In genomic region chr1:170868905-170869283, GRCm38 (mm10) we compare ENCODE assay signal across 8 mouse cellular contexts. TPM values are rescaled to one million over a fixed set of nuclear protein-coding genes. Genes with fewer than 3 reads are reported as not detected.
DNase-seq lines count a peak whose midpoint lies in the region; ATAC-seq and TF ChIP-seq lines count a peak whose summit lies in the region.
"Had no signal": no experiment of that assay in that cellular context is flagged by ENCODE, and none has a peak within 500 bp of the region (broad histone marks: within the 10 kb centered on the region; RNA-seq: fewer than 3 reads in every experiment).

No protein-coding gene starts in this region.

- H3K4me3 ChIP-seq in lung, adult 2 months (replicated peaks; ENCODE audit: extremely low read depth, low read depth, low read length) = peak overlapping the region; percentile 64
- peak overlapping the region; percentile 79 for H3K4me3 ChIP-seq in embryonic facial prominence, embryonic 15.5 days (replicated peaks)
- H3K4me3 ChIP-seq in limb, embryonic 10.5 days = peak overlapping the region; percentile 86
- peak overlapping the region; percentile 88 for H3K4me3 ChIP-seq in neural tube, embryonic 15.5 days (replicated peaks)

- peak overlapping the region; percentile 62 for H3K4me2 ChIP-seq in embryonic facial prominence, embryonic 15.5 days (replicated peaks)
- peak overlapping the region; percentile 76 for H3K4me2 ChIP-seq in neural tube, embryonic 15.5 days

- no peaks in the 10 kb centered on the region for H3K27me3 ChIP-seq in embryonic facial prominence, embryonic 15.5 days
- H3K27me3 ChIP-seq in limb, embryonic 10.5 days (ENCODE audit: low read depth, poor library complexity, severe bottlenecking) = no peaks in the 10 kb centered on the region
- H3K27me3 ChIP-seq in neural tube, embryonic 15.5 days (replicated peaks) = no peaks in the 10 kb centered on the region

- peaks cover 8% of the 10 kb centered on the region for H3K36me3 ChIP-seq in embryonic facial prominence, embryonic 15.5 days
- peaks cover 24% of the 10 kb centered on the region for H3K36me3 ChIP-seq in limb, embryonic 10.5 days
- H3K36me3 ChIP-seq in neural tube, embryonic 15.5 days = peaks cover 10% of the 10 kb centered on the region

- peak overlapping the region; percentile 29 for H3K9ac ChIP-seq in embryonic facial prominence, embryonic 15.5 days
- peak overlapping the region; percentile 59 for H3K9ac ChIP-seq in neural tube, embryonic 15.5 days (replicated peaks)

- H3K27ac ChIP-seq in embryonic facial prominence, embryonic 15.5 days (replicated peaks) = no peak overlapping the region
- H3K27ac ChIP-seq in limb, embryonic 10.5 days = peak overlapping the region; percentile 79
- H3K27ac ChIP-seq in neural tube, embryonic 15.5 days (replicated peaks) = peak overlapping the region; percentile 77

- TF ChIP-seq POLR2A in lung, adult 2 months (IDR thresholded peaks at IDR 0.05; ENCODE audit: borderline replicate concordance, extremely low read depth, low read depth, low read length) = no peak

- H3K9me3 ChIP-seq in embryonic facial prominence, embryonic 15.5 days (replicated peaks) = no peaks in the 10 kb centered on the region
- H3K9me3 ChIP-seq in limb, embryonic 10.5 days (replicated peaks) = no peaks in the 10 kb centered on the region
- no peaks in the 10 kb centered on the region for H3K9me3 ChIP-seq in neural tube, embryonic 15.5 days (replicated peaks)

- no peak for TF ChIP-seq CTCF in lung, adult 2 months (IDR thresholded peaks at IDR 0.05; ENCODE audit: insufficient read depth, low read length)

- peaks cover 3% of the 10 kb centered on the region for H3K4me1 ChIP-seq in lung, adult 2 months (ENCODE audit: control insufficient read depth, insufficient read depth, low read length)
- 0 out of 2 replicates have a peak, but pooled peaks cover 5% of the 10 kb centered on the region for H3K4me1 ChIP-seq in embryonic facial prominence, embryonic 15.5 days
- peaks cover 8% of the 10 kb centered on the region for H3K4me1 ChIP-seq in limb, embryonic 10.5 days
- H3K4me1 ChIP-seq in neural tube, embryonic 15.5 days = peaks cover 17% of the 10 kb centered on the region

- DNase-seq in lung, adult 2 months = no peak
- no peak for DNase-seq in lung, adult 18-20 months
- DNase-seq in limb, embryonic 10.5 days (ENCODE audit: low spot score) = no peak
- DNase-seq in layer of hippocampus, postnatal 25 days (ENCODE audit: extremely low spot score in 1 of 2, low spot score in 1 of 2) = no peak
- no peak for DNase-seq in thymus, postnatal 25 days

- no peak for ATAC-seq in embryonic facial prominence, embryonic 15.5 days (ENCODE audit: insufficient number of reproducible peaks, low FRiP score, low TSS enrichment, low read depth)
- ATAC-seq in neural tube, embryonic 15.5 days (ENCODE audit: low FRiP score) = peak; percentile 25; the same call in 1 of the 2 replicates

- WGBS in lung, adult 2 months = 13% methylated on average over 14 of the region's 14 CpGs
- 14% methylated on average over 14 of the region's 14 CpGs for WGBS in embryonic facial prominence, embryonic 15.5 days
- 21% methylated on average over 14 of the region's 14 CpGs for WGBS in limb, embryonic 10.5 days
- 18% methylated on average over 14 of the region's 14 CpGs for WGBS in neural tube, embryonic 15.5 days

RNA-seq across cellular contexts. Expression of gene Atf6, which starts 1.3 kb away (rescaled TPM):
- 13.2 and 18.8 TPM in 2 replicates for polyA plus RNA-seq in lung, adult 2 months (2012; rRNA removed)
- polyA plus RNA-seq in embryonic facial prominence, embryonic 15.5 days (2015; fragmentation: Nextera tagmentation; extraction: Ambion mirVana) = 8.9 and 9.2 TPM in 2 replicates
- 7.1 and 8.0 TPM in 2 replicates for polyA plus RNA-seq in limb, embryonic 10.5 days (2016; fragmentation: Nextera tagmentation; extraction: Ambion mirVana)
- polyA plus RNA-seq in neural tube, embryonic 15.5 days (2015; fragmentation: Nextera tagmentation; extraction: Ambion mirVana) = 7.1 and 7.2 TPM in 2 replicates
- 10 to 100 TPM; 46.6 to 49.2 TPM for total RNA-seq in layer of hippocampus, postnatal 25 days (2021)

RNA-seq across cellular contexts. Expression of gene Gm26620, which starts 16.0 kb away (rescaled TPM):
- 0.45 and 1.2 TPM in 2 replicates for polyA plus RNA-seq in lung, adult 2 months (2012; rRNA removed)
- polyA plus RNA-seq in embryonic facial prominence, embryonic 15.5 days (2015; fragmentation: Nextera tagmentation; extraction: Ambion mirVana) = 0.33 and 0.72 TPM in 2 replicates
- 0.49 and 0.58 TPM in 2 replicates for polyA plus RNA-seq in limb, embryonic 10.5 days (2016; fragmentation: Nextera tagmentation; extraction: Ambion mirVana)
- 0.36 and 0.91 TPM in 2 replicates for polyA plus RNA-seq in neural tube, embryonic 15.5 days (2015; fragmentation: Nextera tagmentation; extraction: Ambion mirVana)
- under 1 TPM; 0.34 to 0.77 TPM for total RNA-seq in layer of hippocampus, postnatal 25 days (2021)
- total RNA-seq: hematopoietic stem cell, adult 5-6 weeks had no signal

RNA-seq across cellular contexts. Expression of gene Dusp12, which starts 16.4 kb away (rescaled TPM):
- polyA plus RNA-seq in lung, adult 2 months (2012; rRNA removed) = 17.3 and 18.8 TPM in 2 replicates
- 41.0 and 43.5 TPM in 2 replicates for polyA plus RNA-seq in embryonic facial prominence, embryonic 15.5 days (2015; fragmentation: Nextera tagmentation; extraction: Ambion mirVana)
- polyA plus RNA-seq in limb, embryonic 10.5 days (2016; fragmentation: Nextera tagmentation; extraction: Ambion mirVana) = 42.8 and 43.7 TPM in 2 replicates
- polyA plus RNA-seq in neural tube, embryonic 15.5 days (2015; fragmentation: Nextera tagmentation; extraction: Ambion mirVana) = 43.5 and 51.7 TPM in 2 replicates
- 10 to 100 TPM; 13.8 to 19.2 TPM for total RNA-seq in layer of hippocampus, postnatal 25 days (2021)

RNA-seq across cellular contexts. Expression of gene Fcrlb, which starts 43.8 kb away (rescaled TPM):
- 0.71 and 1.2 TPM in 2 replicates for polyA plus RNA-seq in lung, adult 2 months (2012; rRNA removed)
- polyA plus RNA-seq in embryonic facial prominence, embryonic 15.5 days (2015; fragmentation: Nextera tagmentation; extraction: Ambion mirVana) = 0.12 TPM in 1 of 2 replicates, not detected in the other
- not detected in 2 replicates for polyA plus RNA-seq in limb, embryonic 10.5 days (2016; fragmentation: Nextera tagmentation; extraction: Ambion mirVana)
- polyA plus RNA-seq in neural tube, embryonic 15.5 days (2015; fragmentation: Nextera tagmentation; extraction: Ambion mirVana) = 1.1 and 1.4 TPM in 2 replicates
- total RNA-seq in layer of hippocampus, postnatal 25 days (2021) = under 1 TPM in 1 of 2 experiments, not detected in 1; 0.54 TPM
- total RNA-seq: hematopoietic stem cell, adult 5-6 weeks had no signal

RNA-seq across cellular contexts. Expression of gene Fcrla, which starts 58.5 kb away (rescaled TPM):
- 8.0 and 8.7 TPM in 2 replicates for polyA plus RNA-seq in lung, adult 2 months (2012; rRNA removed)
- not detected in 2 replicates for polyA plus RNA-seq in embryonic facial prominence, embryonic 15.5 days (2015; fragmentation: Nextera tagmentation; extraction: Ambion mirVana)
- polyA plus RNA-seq in limb, embryonic 10.5 days (2016; fragmentation: Nextera tagmentation; extraction: Ambion mirVana) = not detected in 2 replicates
- polyA plus RNA-seq in neural tube, embryonic 15.5 days (2015; fragmentation: Nextera tagmentation; extraction: Ambion mirVana) = not detected in 2 replicates
- not detected for total RNA-seq in layer of hippocampus, postnatal 25 days (2021)
